Mouse (Mus musculus) kidney, adult 8-10 months (tissue): ENCODE measurements at regions not wholly inside any gene's neighbourhood (a gene's known extent, or its start where the extent isn't known, plus 50 kb on each side); places are given as distances from the start of the nearest gene placed in this dataset.

Source experiments
- DNase-seq, 2 experiments: peaks; one replicate each; pipeline ENCODE4 v3.0.0; 2022

GRCm38 (mm10) chr14:102880658-102881083 lies 101.8 kb downstream of the Kctd12 start:
- no peak for DNase-seq

- no peak for DNase-seq
These were observed 103.9 kb downstream of the Kctd12 start for GRCm38 (mm10) chr14:102878572-102878971.

GRCm38 (mm10) chr14:102868160-102868559 lies 114.3 kb downstream of the Kctd12 start:
- DNase-seq, result no peak

- DNase-seq, result no peak
These were observed 114.7 kb downstream of the Kctd12 start for GRCm38 (mm10) chr14:102867697-102868096.

GRCm38 (mm10) chr14:102866511-102866910 lies 115.9 kb downstream of the Kctd12 start:
- no peak for DNase-seq

- DNase-seq, result no peak
These were observed 120.7 kb downstream of the Kctd12 start for GRCm38 (mm10) chr14:102861694-102862093.

- DNase-seq, result no peak
These were observed 123.0 kb downstream of the Kctd12 start for GRCm38 (mm10) chr14:102859361-102859871.

- DNase-seq, result peak in 1 of 2 experiments; percentile 64
These were observed 127.1 kb downstream of the Kctd12 start for GRCm38 (mm10) chr14:102855264-102855840.

- DNase-seq, result no peak
These were observed 138.7 kb downstream of the Kctd12 start for GRCm38 (mm10) chr14:102843700-102844099.

GRCm38 (mm10) chr14:102837602-102838001 lies 144.8 kb downstream of the Kctd12 start:
- DNase-seq, result no peak

GRCm38 (mm10) chr14:102835118-102835769 lies 147.2 kb downstream of the Kctd12 start:
- DNase-seq, result no peak

- DNase-seq, result no peak
These were observed 154.0 kb downstream of the Kctd12 start for GRCm38 (mm10) chr14:102828442-102828841.

- no peak for DNase-seq
These were observed 154.6 kb downstream of the Kctd12 start for GRCm38 (mm10) chr14:102827756-102828384.

GRCm38 (mm10) chr14:102825525-102825924 lies 156.9 kb downstream of the Kctd12 start:
- no peak for DNase-seq

GRCm38 (mm10) chr14:102820663-102821062 lies 161.8 kb downstream of the Kctd12 start:
- DNase-seq, result no peak

- DNase-seq, result no peak
These were observed 170.8 kb downstream of the Kctd12 start for GRCm38 (mm10) chr14:102811678-102812081.

- DNase-seq, result no peak
These were observed 171.4 kb downstream of the Kctd12 start for GRCm38 (mm10) chr14:102811022-102811421.

GRCm38 (mm10) chr14:102810121-102810921 lies 172.1 kb downstream of the Kctd12 start:
- peak; percentile 60 to 67 for DNase-seq

- DNase-seq, result peak; percentile 46 to 54
These were observed 176.2 kb downstream of the Kctd12 start for GRCm38 (mm10) chr14:102805936-102806923.

- no peak for DNase-seq
These were observed 186.8 kb downstream of the Kctd12 start for GRCm38 (mm10) chr14:102795676-102796075.

- peak; percentile 16 to 31 for DNase-seq
These were observed 187.5 kb downstream of the Kctd12 start for GRCm38 (mm10) chr14:102794898-102795297.

- DNase-seq, result no peak
These were observed 188.7 kb downstream of the Kctd12 start for GRCm38 (mm10) chr14:102793753-102794152.
